Mouse (Mus musculus): ENCODE data around the gene Kcp. TPM values are rescaled to one million over a fixed set of nuclear protein-coding genes. Genes with fewer than 3 reads are reported as not detected.
A peak's percentile ranks its signal among the peaks of the same experiment; 100 is the strongest.

Kcp gene
- total RNA-seq, 2 experiments from 2014 or later, result not detected

DNA sequence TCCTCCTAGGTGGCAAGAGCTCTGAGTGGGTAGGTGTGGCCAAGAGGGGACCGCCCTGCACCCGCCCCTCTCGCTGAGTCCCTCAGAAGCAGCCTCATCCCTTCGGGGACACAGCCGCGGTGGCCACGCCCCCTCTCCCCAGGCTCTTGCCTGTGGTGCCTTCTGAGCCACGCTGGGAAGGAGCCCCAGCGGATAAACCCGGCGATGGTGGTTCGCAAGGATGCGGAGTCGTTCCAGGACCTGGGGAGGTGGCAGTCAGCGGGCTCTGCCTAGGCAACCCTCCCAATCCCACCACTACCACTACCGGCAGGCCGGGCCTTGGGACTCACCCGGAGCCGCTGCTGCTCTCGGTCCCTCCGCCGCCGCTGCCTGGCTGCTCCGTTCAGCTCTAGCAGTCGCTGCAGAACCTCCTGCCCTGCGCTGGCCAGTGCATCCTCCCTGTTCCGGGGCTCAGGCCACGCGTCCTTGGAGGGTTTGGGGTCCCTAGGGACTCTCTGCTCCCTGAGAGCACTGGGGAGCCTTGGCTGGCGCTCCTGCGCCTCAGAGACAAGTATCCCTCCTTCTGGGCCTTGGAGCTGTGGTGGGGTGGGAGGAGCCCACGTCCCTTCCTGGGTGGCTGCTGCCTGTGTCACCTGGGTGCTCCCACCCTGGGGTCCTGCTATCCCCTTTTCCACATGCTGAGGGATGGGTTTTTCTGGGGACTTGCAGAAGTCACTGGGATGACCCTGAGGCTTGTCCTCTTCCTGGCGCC is 33.6 kb downstream of the Kcp start:
- ATAC-seq (replicated peaks; ENCODE audit: low FRiP score, low TSS enrichment, poor library complexity, severe bottlenecking), result peak; percentile 99

DNA sequence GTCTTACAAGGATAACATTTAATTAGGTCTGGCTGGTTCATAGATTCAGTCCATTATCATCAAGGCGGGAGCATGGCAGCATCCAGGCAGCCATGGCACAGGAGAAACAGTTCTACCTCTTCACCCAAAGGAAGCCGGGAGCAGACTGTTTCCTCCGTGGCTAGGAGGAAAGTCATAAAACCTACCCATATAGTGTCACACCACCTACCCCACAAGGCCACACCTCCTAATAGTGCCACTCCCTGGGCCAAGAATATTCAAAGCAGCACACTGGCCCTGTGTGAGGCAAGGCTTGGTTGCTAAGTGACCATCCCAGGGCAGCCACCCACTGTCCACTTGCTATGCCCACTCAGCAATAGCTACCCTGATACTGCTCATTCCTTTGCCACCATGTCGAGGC is 36.6 kb downstream of the Kcp start, which contains the start of gene Atp6v1fnb:
TSS of gene Atp6v1fnb (plus strand) at position 301 of the 400 bp plus-strand sequence.
- ATAC-seq (replicated peaks; ENCODE audit: low FRiP score, low TSS enrichment, poor library complexity, severe bottlenecking), result no peak

DNA sequence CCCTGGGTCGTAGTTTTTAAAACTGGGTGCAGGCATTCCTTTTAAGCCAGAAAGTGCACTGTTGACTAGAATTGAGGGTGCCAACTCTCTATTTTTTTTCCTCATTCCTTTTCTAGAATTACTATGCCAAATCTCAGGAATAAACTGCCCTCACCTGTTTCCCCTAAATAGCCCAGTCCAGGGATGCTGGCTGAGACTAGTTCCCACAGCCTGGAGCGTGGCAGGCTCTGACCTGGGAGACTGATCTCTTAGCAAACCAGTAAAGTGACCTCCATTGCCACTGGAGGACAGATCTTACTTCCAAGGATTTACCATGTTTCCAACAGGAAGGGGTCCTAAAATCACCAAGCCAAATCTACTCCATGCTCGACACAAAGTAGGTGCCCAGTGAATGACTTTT is 38.9 kb downstream of the Kcp start:
- ATAC-seq (replicated peaks; ENCODE audit: low FRiP score, low TSS enrichment, poor library complexity, severe bottlenecking), result no peak

DNA sequence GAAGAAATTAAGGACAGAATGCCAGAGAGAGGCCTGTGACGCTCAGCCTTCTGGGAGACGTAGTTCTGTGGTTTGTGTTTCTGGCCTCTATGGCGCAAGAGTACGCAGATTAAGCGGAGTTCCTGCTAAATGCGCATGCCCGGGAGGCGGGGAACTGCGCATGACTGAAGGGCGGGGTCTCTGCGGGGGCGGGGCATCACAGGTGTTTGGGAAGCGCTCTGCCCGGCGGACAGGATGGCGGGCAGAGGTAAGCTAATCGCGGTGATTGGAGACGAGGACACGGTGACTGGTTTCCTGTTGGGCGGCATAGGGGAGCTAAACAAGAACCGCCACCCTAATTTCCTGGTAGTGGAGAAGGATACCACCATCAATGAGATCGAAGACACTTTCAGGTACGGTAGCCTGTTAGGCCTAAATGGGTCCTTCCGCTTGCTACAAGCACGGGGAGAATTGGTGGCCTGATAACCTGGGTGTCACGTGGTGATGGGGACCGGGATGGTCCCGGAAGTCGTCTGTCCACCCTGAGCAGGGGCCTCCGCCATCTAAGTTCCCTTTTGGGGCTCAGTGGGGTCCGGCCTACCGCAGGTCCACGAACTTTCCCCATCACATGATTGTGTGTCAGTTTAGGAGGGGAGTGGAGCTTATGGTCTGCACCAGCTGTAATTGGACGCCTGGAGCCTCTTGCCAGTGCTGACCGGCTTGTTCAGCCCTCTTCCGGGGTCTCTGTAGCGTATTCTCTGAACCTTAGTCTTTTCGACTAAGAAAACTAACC is 40.0 kb downstream of the Kcp start, which contains the start of gene Atp6v1f:
TSS of gene Atp6v1f (plus strand) at position 136 of the 772 bp plus-strand sequence.
- peak; percentile 96 for ATAC-seq (replicated peaks; ENCODE audit: low FRiP score, low TSS enrichment, poor library complexity, severe bottlenecking)

DNA sequence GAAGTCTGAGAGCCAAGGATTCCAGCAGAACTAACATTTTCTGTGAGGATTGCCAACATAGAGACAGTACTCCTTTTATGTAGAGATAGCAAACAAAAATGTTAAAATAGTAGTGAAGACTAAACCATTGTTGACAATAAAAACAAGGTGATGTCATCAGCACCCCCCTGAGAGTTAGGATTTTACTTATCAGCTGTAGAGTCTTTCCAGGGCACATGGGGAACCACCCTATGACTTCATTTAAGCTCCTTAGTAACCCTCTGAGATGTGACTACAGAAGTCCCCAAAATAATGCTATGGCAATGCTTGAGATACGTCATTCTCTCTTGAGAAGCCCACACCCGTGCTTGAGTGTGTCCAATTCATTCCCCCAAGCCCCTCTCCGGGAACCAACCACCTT is 44.4 kb downstream of the Kcp start:
- ATAC-seq (replicated peaks; ENCODE audit: low FRiP score, low TSS enrichment, poor library complexity, severe bottlenecking), result no peak

DNA sequence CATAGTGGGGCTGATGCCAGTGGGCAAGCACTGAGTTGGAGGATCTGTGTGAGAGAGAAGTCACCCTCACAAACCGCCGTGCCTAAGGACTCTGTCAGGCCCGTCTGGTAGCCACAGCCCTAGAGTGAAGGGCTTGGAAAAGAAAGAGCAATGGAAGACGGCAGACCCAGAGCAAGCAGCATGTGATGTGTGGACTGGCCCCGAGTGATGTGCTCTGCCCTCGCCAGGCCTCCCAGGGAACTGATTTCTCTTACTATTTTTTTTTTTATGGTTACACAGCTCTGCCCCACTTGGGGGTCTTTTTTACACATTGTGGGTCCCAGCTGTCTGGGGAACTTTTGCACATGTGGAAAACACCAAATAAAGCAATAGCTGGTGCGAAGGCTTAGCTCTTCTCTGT is 46.2 kb downstream of the Kcp start:
- ATAC-seq (replicated peaks; ENCODE audit: low FRiP score, low TSS enrichment, poor library complexity, severe bottlenecking), result no peak

DNA sequence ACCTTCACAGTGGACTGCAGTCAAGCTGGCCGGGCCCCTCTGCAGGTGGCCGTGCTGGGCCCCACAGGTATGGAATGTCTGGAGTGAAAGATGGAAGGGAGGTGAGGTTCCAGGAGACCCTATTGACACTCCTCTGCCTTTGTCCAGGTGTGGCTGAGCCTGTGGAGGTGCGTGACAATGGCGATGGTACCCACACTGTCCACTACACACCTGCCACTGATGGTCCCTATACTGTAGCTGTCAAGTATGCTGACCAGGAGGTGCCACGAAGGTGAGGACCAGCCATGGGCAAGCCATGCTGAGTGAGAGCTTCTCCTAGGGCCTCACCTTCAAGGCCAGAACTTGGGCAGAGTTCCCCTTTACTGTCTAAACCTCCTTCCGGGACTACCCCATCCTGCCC is 57.1 kb downstream of the Kcp start:
- ATAC-seq (replicated peaks; ENCODE audit: low FRiP score, low TSS enrichment, poor library complexity, severe bottlenecking), result no peak

DNA sequence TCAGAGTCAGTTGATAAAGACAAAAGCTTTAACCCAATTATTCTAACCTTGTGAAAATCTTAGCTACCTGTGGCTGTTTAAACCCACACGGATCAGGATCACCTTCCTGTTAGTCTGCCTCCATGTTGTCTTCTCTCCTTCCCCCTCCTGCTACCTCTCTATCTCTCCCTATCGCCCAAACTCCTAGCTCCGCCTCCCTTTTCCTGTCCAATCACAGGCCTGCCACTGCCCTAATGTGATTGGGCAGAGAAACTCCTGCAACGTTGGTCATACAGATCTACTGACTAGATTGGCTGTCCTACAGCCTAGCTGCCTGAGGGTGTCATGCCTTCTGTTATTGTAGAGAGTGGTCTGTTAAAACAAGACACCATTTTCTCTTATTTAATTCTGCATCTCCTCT is 57.9 kb downstream of the Kcp start:
- ATAC-seq (replicated peaks; ENCODE audit: low FRiP score, low TSS enrichment, poor library complexity, severe bottlenecking), result 0 out of 2 replicates have a peak, but pooled peaks have one; percentile 38

DNA sequence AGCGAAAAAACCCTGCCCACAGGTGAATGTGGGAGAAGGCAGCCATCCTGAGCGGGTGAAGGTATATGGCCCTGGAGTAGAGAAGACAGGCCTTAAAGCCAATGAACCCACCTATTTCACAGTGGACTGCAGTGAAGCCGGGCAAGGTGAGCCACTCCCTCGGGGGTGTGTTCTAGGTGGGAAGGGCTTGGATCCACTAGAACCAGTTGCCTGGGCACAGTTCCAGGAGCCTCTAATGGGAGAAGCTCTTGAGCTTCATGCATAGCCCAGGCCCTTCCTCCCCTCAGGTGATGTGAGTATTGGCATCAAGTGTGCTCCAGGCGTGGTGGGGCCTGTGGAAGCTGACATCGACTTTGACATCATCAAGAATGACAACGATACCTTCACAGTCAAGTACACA is 62.4 kb downstream of the Kcp start:
- ATAC-seq (replicated peaks; ENCODE audit: low FRiP score, low TSS enrichment, poor library complexity, severe bottlenecking), result no peak

DNA sequence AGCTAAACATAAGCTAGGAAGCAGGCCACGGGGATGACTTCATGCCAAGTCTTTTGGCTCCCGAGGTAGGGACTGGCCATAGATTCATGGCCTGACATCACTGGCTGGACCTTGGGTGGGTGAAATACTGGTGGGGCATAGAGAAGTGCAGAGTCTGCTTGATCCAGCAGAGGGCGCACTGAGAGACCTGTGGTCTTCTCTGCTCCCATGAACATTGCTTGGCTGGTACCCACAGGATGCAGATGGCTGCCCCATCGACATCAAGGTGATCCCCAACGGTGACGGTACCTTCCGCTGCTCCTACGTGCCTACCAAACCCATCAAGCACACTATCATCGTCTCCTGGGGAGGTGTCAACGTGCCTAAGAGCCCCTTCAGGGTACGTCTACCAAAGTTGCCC is 63.0 kb downstream of the Kcp start:
- ATAC-seq (replicated peaks; ENCODE audit: low FRiP score, low TSS enrichment, poor library complexity, severe bottlenecking), result peak; percentile 70; the same call in 1 of the 2 replicates

DNA sequence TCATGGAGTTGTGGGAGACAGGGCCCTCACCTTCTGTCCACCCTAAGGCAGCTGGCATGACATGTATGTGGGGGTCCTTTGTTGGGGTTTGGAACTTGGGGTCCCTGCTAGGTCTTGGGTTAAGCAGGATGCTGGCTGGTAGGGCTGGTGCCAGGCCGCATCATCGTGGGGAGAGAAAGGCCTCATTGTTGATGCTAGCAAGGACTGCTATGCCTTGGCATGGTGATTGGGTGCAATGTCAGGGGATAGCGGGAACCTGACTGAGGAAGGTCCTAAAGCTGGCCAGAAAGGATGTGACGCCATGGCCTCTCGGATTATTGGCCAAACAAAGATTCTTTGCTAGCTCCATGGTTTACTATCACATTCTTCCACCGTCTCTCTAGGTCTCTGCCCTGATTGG is 68.0 kb downstream of the Kcp start:
- ATAC-seq (replicated peaks; ENCODE audit: low FRiP score, low TSS enrichment, poor library complexity, severe bottlenecking), result no peak

DNA sequence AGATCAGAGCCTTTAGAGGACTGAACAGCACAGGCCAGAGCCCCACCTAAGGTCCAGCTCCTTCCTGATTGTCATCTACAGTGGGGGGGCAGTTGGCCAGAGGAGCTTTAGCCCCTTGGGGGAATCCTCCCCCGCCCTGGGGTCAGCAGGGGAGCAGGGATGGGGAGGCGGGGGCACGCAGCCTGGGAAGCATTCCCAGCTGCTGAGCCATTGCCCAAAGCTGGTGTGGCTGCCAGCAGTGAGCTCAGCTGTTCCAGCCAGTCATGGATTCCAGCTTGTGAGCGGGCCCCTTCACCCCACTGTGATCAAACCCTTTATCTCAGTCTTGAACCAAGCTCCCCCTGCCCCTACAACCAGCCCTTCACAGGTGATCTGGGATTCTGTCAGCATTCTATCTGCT is 68.5 kb downstream of the Kcp start:
- ATAC-seq (replicated peaks; ENCODE audit: low FRiP score, low TSS enrichment, poor library complexity, severe bottlenecking), result no peak

DNA sequence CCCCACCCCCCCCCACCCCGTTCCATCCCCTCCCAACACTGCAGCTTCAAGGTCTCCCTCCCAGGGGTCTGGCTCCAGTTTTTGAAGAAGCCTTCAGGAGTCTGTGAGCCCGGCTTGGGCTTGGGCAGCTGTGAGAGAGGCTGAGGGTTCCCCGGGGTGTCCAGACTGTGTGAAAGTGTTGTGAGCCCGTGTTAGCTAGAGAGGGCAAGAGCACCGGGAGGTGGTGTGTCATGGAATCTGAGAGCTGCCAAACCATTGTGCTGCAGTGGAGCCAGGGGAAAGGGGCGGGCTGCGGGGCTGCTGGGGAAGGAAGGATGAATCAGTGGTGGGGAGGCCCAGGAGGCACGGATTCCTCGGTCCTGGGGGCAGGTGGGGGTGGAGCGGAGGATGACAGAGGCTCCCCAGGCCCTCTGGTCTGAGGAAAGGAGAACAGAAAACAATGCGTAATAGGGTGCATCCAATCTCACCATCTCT is 71.3 kb downstream of the Kcp start:
- no peak for ATAC-seq (replicated peaks; ENCODE audit: low FRiP score, low TSS enrichment, poor library complexity, severe bottlenecking)

DNA sequence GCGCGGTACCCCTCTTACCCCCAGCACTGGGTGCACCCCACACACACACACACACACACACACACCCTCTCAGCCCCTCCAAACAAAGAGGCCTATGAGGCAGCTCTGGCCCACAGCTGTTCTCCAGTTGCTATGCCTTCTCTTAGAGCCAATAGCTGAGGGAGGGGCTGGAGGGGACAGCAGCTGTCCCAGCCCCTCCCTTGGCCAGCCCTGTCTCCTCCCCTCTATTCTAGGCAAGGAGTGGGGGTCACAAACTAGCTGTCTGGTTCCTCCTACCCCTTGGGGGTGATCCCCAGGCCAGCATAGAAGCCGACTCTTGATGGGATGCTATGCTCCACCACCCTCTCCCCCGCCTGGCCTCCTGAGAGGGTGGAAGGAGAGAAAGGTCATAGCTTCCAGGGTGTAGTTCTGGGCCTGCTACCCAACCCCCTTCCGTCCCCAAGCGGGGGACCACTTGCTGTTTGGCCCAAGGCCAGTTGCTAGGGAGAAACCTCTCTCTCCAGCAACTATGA is 71.8 kb downstream of the Kcp start:
- no peak for ATAC-seq (replicated peaks; ENCODE audit: low FRiP score, low TSS enrichment, poor library complexity, severe bottlenecking)

DNA sequence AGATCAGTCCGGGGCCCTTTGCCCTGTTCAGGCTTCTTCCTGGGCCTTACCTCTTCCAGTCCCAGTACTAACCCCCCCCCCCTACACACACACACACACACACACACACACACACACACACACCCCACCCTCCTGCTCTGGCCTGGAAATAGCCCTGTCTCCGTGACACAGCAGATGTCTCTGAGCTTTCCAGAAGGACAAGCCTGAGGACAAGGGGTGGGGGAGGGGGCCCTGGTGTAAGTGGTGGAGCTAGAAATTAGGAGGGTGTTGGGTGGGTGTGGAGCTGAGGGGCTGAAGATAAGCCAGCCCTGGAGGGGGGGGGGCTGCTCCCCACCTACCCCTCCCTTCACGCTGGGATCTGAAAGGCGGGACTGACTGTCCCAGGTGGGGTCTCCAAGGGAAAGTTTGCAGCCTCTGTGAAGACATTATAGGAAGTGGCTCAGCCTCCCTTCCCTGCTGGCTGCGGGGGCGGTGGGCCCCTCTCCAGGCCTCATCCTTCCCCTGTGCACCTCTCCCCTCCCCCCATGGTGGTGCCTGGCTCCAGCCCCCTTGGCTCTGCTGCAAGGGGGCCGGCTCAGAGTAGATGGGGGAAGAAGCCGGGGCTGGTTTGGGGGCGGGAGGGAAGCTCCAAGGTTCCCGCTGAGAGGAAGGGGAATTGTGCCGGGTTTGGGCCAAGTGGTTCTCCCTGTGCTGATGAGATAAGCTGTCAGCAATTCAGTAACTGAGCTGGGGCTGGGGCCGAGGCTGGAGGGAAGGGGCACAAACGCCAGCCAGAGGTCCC is 72.7 kb downstream of the Kcp start:
- no peak for ATAC-seq (replicated peaks; ENCODE audit: low FRiP score, low TSS enrichment, poor library complexity, severe bottlenecking)

DNA sequence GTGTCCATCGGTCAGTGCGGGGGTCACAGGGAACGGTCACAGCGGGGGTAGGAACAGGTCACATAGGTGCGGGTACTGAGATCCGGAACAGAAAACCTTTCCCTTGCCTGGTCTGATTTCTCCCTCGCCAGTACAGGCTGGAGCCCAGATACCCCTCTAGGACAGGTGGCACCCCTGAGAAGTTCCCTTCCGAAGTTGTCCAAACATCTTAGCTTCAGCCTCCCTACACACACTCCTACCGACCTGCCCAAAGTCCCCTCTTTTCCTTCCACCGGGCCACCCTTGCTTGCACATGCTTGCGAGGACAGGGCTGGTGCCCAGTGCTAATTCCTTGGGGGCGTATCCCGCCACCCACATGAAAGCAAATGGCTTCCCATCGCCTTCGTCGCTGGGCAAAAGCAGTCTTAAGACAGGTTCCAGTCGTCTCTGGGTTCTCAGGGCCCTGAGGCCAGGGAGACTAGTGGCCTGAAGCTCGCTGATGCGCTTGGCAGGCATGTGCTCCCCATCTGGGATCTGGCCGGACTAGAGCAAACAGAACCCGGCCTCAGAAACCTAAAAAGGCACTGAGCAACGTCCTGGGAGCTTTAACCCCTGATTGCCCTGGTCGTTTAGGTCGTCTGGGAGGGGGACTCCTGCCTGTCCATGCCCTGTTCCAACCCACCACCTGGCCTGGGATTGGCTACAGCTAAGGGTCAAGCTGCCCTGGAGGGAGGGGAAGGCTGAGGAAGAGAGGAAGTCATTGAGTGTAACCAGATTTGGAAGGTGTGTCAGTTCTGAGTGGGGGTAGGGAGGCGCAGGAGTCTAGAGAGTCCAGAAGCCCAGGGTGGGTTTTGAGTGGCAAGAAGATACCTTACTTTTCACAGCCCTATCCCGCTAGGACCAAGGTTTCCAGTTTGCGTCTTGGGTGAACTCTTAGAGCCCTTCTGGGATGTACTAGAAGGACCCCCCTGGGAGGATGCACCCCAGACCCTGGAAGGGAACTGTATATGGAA is 73.7 kb downstream of the Kcp start:
- no peak for ATAC-seq (replicated peaks; ENCODE audit: low FRiP score, low TSS enrichment, poor library complexity, severe bottlenecking)

DNA sequence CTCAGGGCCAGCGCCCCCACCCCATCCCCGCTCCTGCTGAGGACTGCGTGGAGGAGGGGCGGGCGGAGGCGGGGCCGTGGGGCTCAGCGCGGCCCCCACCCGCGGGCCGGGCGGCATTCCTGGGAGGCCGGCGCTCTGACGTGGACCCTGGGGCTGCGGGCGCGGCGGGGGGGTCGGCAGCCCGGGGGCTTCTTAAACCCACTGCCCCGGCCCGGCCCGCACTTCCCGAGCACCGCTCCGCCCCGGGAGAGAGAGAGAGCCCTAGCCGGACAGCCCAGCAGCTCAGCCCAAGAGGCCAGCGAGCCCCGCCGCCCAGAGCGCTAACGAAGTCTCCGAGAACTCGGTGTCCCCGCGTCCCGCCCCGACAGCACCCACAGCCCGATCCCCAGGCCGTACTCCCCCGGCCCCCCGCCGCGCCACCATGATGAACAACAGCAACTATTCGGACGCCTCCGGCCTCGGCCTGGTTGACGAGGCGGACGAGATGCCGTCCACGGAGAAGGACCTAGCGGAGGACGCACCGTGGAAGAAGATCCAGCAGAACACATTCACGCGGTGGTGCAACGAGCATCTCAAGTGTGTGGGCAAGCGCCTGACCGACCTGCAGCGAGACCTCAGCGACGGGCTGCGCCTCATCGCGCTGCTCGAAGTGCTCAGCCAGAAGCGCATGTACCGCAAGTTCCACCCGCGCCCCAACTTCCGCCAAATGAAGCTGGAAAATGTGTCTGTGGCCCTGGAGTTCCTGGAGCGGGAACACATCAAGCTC is 74.5 kb downstream of the Kcp start, which contains the start of gene Flnc:
TSS of gene Flnc (plus strand) at position 219 of the 766 bp plus-strand sequence.
- ATAC-seq (replicated peaks; ENCODE audit: low FRiP score, low TSS enrichment, poor library complexity, severe bottlenecking), result no peak

DNA sequence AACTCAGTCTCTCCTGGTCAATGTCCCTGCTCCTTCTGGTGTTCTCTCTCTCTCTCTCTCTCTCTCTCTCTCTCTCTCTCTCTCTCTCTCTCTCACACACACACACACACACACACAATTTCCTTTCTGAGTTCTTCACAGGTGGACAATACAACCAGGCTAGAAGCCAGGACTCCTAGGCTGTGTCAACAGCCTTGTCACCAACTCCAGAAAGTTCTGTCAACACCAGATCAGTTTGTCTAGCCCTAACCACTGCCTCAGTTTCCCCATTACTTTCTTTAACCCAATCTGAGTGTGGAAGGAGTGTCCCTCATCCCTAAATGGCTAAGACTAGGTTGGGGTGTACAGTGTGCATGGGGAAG is 75.1 kb downstream of the Kcp start:
- no peak for ATAC-seq (replicated peaks; ENCODE audit: low FRiP score, low TSS enrichment, poor library complexity, severe bottlenecking)

Measured in megakaryocyte-erythroid progenitor cell, adult 5-6 weeks (primary cell).